Mouse (Mus musculus): ENCODE data around the gene Rtf2. TPM values are rescaled to one million over a fixed set of nuclear protein-coding genes. Genes with fewer than 3 reads are reported as not detected.

Gene Rtf2
- polyA plus RNA-seq, 1 experiment from 2014 or later = 99.2 TPM

GRCm38 (mm10) chr2:172410686-172411085, 29.7 kb upstream of the Rtf2 start:
- Histone ChIP-seq H3K27me3 (no peaks in the 10 kb centered on the region), H3K36me3 (ENCODE audit: poor library complexity, severe bottlenecking) (no peaks in the 10 kb centered on the region), H3K9me3 (replicated peaks) (no peaks in the 10 kb centered on the region), H3K4me3 (no peak overlapping the region), H3K4me1 (no peaks in the 10 kb centered on the region), H3K9ac (no peak overlapping the region), H3K27ac (no peak overlapping the region), H3K4me2 (no peak overlapping the region)
- 86% methylated on average over 2 of the region's 2 CpGs for WGBS
- ATAC-seq = no peak

DNA sequence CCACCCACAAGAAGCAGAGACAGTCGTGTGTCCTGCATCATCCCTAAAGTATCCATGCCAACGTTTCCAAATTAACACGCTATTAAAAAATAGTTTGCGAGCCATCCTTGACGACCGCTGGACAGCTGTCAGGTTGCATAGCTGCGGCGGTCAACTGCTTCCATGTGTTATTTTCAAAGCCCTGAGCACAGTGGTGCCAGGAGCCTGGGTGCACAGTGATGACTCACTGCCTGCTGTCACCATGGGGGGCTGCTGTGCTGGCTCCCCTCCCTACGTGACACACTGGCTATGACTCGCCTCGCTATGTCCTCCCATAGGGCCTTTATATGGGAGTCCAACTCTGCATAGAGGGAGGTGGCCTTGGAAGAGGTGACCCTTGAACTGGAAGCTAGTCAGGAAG, 29.3 kb upstream of the Rtf2 start:
- Histone ChIP-seq H3K4me1 (no peaks in the 10 kb centered on the region), H3K36me3 (ENCODE audit: poor library complexity, severe bottlenecking) (no peaks in the 10 kb centered on the region), H3K9me3 (replicated peaks) (no peaks in the 10 kb centered on the region), H3K4me2 (no peak overlapping the region), H3K27me3 (no peaks in the 10 kb centered on the region), H3K4me3 (no peak overlapping the region), H3K9ac (no peak overlapping the region), H3K27ac (no peak overlapping the region)
- ATAC-seq = no peak
- 86% methylated on average over 11 of the region's 11 CpGs for WGBS

- H3K36me3 ChIP-seq (ENCODE audit: poor library complexity, severe bottlenecking) = no peaks in the 10 kb centered on the region
- no peak overlapping the region for H3K9ac ChIP-seq
- no peak overlapping the region for H3K27ac ChIP-seq
- no peak overlapping the region for H3K4me2 ChIP-seq
- H3K4me3 ChIP-seq = no peak overlapping the region
- no peaks in the 10 kb centered on the region for H3K9me3 ChIP-seq (replicated peaks)
- no peaks in the 10 kb centered on the region for H3K27me3 ChIP-seq
- ATAC-seq = no peak
- no peaks in the 10 kb centered on the region for H3K4me1 ChIP-seq
- WGBS = 15% methylated on average over 9 of the region's 9 CpGs
Measured at GRCm38 (mm10) chr2:172412454-172412853, 27.9 kb upstream of the Rtf2 start.

DNA sequence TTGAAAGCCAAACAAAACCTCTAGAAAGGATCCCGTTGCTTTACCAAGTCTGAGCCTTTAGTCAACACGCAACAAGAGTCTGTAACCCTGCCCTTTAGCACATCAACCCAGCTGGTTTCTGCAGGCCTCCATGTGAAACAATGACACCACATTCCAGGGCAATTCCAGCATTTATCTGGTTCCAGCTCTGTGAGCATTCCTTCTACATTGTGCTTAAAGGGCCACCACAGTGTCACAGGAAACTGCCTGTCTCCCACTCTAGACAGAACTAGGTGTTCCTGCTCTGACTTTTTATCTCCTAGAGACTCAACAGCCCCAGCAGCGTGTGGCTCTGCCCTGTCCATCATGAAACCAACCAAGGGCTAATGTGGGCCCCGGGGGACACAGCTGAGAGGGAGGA, 27.1 kb upstream of the Rtf2 start:
- Histone ChIP-seq H3K9ac (no peak overlapping the region), H3K27ac (no peak overlapping the region), H3K4me1 (no peaks in the 10 kb centered on the region), H3K4me3 (no peak overlapping the region), H3K9me3 (replicated peaks) (no peaks in the 10 kb centered on the region), H3K36me3 (ENCODE audit: poor library complexity, severe bottlenecking) (no peaks in the 10 kb centered on the region), H3K4me2 (no peak overlapping the region), H3K27me3 (no peaks in the 10 kb centered on the region)
- ATAC-seq = no peak
- 34% methylated on average over 4 of the region's 4 CpGs for WGBS

GRCm38 (mm10) chr2:172413894-172414293, 26.5 kb upstream of the Rtf2 start:
- Histone ChIP-seq H3K4me3 (no peak overlapping the region), H3K9me3 (replicated peaks) (no peaks in the 10 kb centered on the region), H3K36me3 (ENCODE audit: poor library complexity, severe bottlenecking) (no peaks in the 10 kb centered on the region), H3K27me3 (no peaks in the 10 kb centered on the region), H3K27ac (no peak overlapping the region), H3K9ac (no peak overlapping the region), H3K4me2 (no peak overlapping the region), H3K4me1 (no peaks in the 10 kb centered on the region)
- ATAC-seq = no peak
- 59% methylated on average over 5 of the region's 5 CpGs for WGBS

- ATAC-seq = no peak
- no peaks in the 10 kb centered on the region for H3K4me1 ChIP-seq
- no peaks in the 10 kb centered on the region for H3K36me3 ChIP-seq (ENCODE audit: poor library complexity, severe bottlenecking)
- no peak overlapping the region for H3K4me2 ChIP-seq
- H3K27ac ChIP-seq = no peak overlapping the region
- H3K4me3 ChIP-seq = no peak overlapping the region
- 62% methylated on average over 12 of the region's 12 CpGs for WGBS
- H3K9ac ChIP-seq = no peak overlapping the region
- H3K27me3 ChIP-seq = no peaks in the 10 kb centered on the region
- no peaks in the 10 kb centered on the region for H3K9me3 ChIP-seq (replicated peaks)
Measured at GRCm38 (mm10) chr2:172416218-172416617, 24.1 kb upstream of the Rtf2 start.

GRCm38 (mm10) chr2:172416876-172417275, 23.5 kb upstream of the Rtf2 start:
- WGBS = 87% methylated on average over 5 of the region's 5 CpGs
- Histone ChIP-seq H3K4me1 (no peaks in the 10 kb centered on the region), H3K4me2 (no peak overlapping the region), H3K27ac (no peak overlapping the region), H3K36me3 (ENCODE audit: poor library complexity, severe bottlenecking) (no peaks in the 10 kb centered on the region), H3K27me3 (no peaks in the 10 kb centered on the region), H3K9me3 (replicated peaks) (no peaks in the 10 kb centered on the region), H3K9ac (no peak overlapping the region), H3K4me3 (no peak overlapping the region)
- ATAC-seq = no peak

DNA sequence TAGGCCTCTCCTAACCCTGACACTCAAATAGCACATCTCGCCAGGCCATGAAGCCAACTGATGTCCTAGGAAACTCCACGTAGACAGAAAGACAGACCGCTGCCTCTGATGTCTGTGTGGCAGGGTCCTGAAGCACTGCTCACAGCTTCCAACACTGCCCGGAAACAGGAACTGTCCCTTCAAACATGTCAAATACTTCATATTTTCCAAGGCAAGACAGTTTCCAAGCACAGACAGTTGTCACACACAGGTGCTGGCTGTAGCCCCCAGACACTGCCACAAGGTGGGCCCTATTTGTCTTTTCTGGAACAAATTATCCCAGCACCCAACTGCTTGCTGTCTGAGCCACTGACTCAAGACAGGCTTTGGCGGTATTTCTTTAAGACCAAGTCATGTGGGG, 22.1 kb upstream of the Rtf2 start:
- 87% methylated on average over 5 of the region's 5 CpGs for WGBS
- no peaks in the 10 kb centered on the region for H3K36me3 ChIP-seq (ENCODE audit: poor library complexity, severe bottlenecking)
- no peak overlapping the region for H3K27ac ChIP-seq
- ATAC-seq = no peak
- H3K4me3 ChIP-seq = no peak overlapping the region
- no peak overlapping the region for H3K9ac ChIP-seq
- no peaks in the 10 kb centered on the region for H3K4me1 ChIP-seq
- H3K4me2 ChIP-seq = no peak overlapping the region
- H3K27me3 ChIP-seq = no peaks in the 10 kb centered on the region
- H3K9me3 ChIP-seq (replicated peaks) = no peaks in the 10 kb centered on the region

- Histone ChIP-seq H3K4me2 (no peak overlapping the region), H3K9ac (no peak overlapping the region), H3K27me3 (0 out of 2 replicates have a peak, but pooled peaks cover 3% of the 10 kb centered on the region), H3K36me3 (ENCODE audit: poor library complexity, severe bottlenecking) (no peaks in the 10 kb centered on the region), H3K9me3 (replicated peaks) (no peaks in the 10 kb centered on the region), H3K27ac (no peak overlapping the region), H3K4me3 (no peak overlapping the region), H3K4me1 (no peaks in the 10 kb centered on the region)
- ATAC-seq = no peak
- WGBS = 81% methylated on average over 1 of the region's 1 CpGs
Measured at GRCm38 (mm10) chr2:172430609-172431008, 9.7 kb upstream of the Rtf2 start.

GRCm38 (mm10) chr2:172433746-172434145, 6.6 kb upstream of the Rtf2 start:
- Histone ChIP-seq H3K9me3 (replicated peaks) (no peaks in the 10 kb centered on the region), H3K4me2 (no peak overlapping the region), H3K4me1 (no peaks in the 10 kb centered on the region), H3K36me3 (ENCODE audit: poor library complexity, severe bottlenecking) (no peaks in the 10 kb centered on the region), H3K27ac (no peak overlapping the region), H3K27me3 (0 out of 2 replicates have a peak, but pooled peaks cover 3% of the 10 kb centered on the region), H3K4me3 (no peak overlapping the region), H3K9ac (no peak overlapping the region)
- ATAC-seq = no peak
- WGBS = 56% methylated on average over 5 of the region's 5 CpGs

- no peaks in the 10 kb centered on the region for H3K9me3 ChIP-seq (replicated peaks)
- H3K4me1 ChIP-seq = peaks cover 18% of the 10 kb centered on the region
- no peak overlapping the region for H3K4me2 ChIP-seq
- no peak overlapping the region for H3K4me3 ChIP-seq
- H3K27ac ChIP-seq = no peak overlapping the region
- no peak overlapping the region for H3K9ac ChIP-seq
- H3K27me3 ChIP-seq = no peaks in the 10 kb centered on the region
- no peaks in the 10 kb centered on the region for H3K36me3 ChIP-seq (ENCODE audit: poor library complexity, severe bottlenecking)
- 72% methylated on average over 16 of the region's 16 CpGs for WGBS
- ATAC-seq = no peak
Measured at GRCm38 (mm10) chr2:172437371-172437952, 2.9 kb upstream of the Rtf2 start.

- ATAC-seq = peak; percentile 77
- Histone ChIP-seq H3K4me3 (peak overlapping the region; percentile 82), H3K9me3 (replicated peaks) (no peaks in the 10 kb centered on the region), H3K4me1 (peaks cover 18% of the 10 kb centered on the region), H3K4me2 (peak overlapping the region; percentile 93), H3K9ac (peak overlapping the region; percentile 78), H3K27me3 (no peaks in the 10 kb centered on the region), H3K36me3 (ENCODE audit: poor library complexity, severe bottlenecking) (peaks cover 11% of the 10 kb centered on the region), H3K27ac (peak overlapping the region; percentile 40)
- WGBS = under 1% methylated on average over 21 of the region's 21 CpGs
Measured at GRCm38 (mm10) chr2:172440640-172441005, 267 bp downstream of the Rtf2 start.

GRCm38 (mm10) chr2:172441176-172441575, 820 bp downstream of the Rtf2 start:
- peaks cover 17% of the 10 kb centered on the region for H3K36me3 ChIP-seq (ENCODE audit: poor library complexity, severe bottlenecking)
- H3K9ac ChIP-seq = peak overlapping the region; percentile 78
- H3K27ac ChIP-seq = no peak overlapping the region
- no peak for ATAC-seq
- peak overlapping the region; percentile 93 for H3K4me2 ChIP-seq
- H3K9me3 ChIP-seq (replicated peaks) = no peaks in the 10 kb centered on the region
- H3K4me1 ChIP-seq = peaks cover 18% of the 10 kb centered on the region
- WGBS = 26% methylated on average over 6 of the region's 6 CpGs
- H3K4me3 ChIP-seq = peak overlapping the region; percentile 82
- no peaks in the 10 kb centered on the region for H3K27me3 ChIP-seq

Data from forebrain, embryonic 13.5 days (tissue).